In the genomic region with DNA sequence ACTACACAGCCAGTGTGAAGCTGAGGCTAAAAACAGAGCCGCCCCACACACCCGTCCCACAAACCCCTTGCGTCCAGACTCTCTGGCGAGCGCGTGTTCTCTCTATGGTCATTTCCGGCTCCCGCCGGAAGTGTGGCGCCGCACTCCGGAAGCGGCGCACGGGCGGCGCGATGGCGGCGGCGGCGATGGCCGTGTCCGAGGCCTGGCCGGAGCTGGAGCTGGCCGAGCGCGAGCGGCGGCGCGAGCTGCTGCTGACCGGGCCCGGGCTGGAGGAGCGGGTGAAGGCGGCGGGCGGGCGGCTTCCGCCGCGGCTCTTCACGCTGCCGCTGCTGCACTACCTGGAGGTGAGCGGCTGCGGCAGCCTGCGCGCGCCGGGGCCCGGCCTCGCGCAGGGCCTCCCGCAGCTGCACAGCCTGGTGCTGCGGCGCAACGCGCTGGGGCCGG, we compare ENCODE assay signal across 8 mouse cellular contexts. TPM values are rescaled to one million over a fixed set of nuclear protein-coding genes. Genes with fewer than 3 reads are reported as not detected.
DNase-seq lines count a peak whose midpoint lies in the region; ATAC-seq lines count a peak whose summit lies in the region.

A gene (plus strand): TSS at position 86 of the 444 bp plus-strand sequence.

- peaks cover 38% of the 10 kb centered on the region for H3K36me3 ChIP-seq in hindbrain, embryonic 13.5 days
- peaks cover 14% of the 10 kb centered on the region for H3K36me3 ChIP-seq in macrophage (ENCODE audit: inconsistent target)

- peak within 1 kb of the TSS; percentile 71 for H3K27ac ChIP-seq in hindbrain, embryonic 13.5 days
- H3K27ac ChIP-seq in macrophage: peak within 1 kb of the TSS; percentile 32; the same call in 1 of the 2 replicates

- peak within 1 kb of the TSS; percentile 99 for H3K9ac ChIP-seq in hindbrain, embryonic 13.5 days

- peaks cover 31% of the 10 kb centered on the region for H3K4me1 ChIP-seq in hindbrain, embryonic 13.5 days (replicated peaks)

- no peaks in the 10 kb centered on the region for H3K27me3 ChIP-seq in hindbrain, embryonic 13.5 days

- peak; percentile 53 for DNase-seq in WW6 (ENCODE audit: low read depth, low spot score)
- DNase-seq in cerebellum, postnatal 14 days: peak; percentile 87 to 89
- DNase-seq in frontal cortex, postnatal 25 days (ENCODE audit: low spot score in 2 of 2): peak; percentile 63 to 70
- DNase-seq in layer of hippocampus, postnatal 36 days: peak; percentile 83 to 84
- DNase-seq in retina, postnatal 7 days (ENCODE audit: low read depth, low spot score): peak; percentile 83
- DNase-seq in urinary bladder, adult 18-20 months (ENCODE audit: low spot score in 2 of 2): peak; percentile 61 to 77

- ATAC-seq in hindbrain, embryonic 13.5 days (ENCODE audit: low FRiP score): peak; percentile 94

- peak within 1 kb of the TSS; percentile 98 for H3K4me2 ChIP-seq in hindbrain, embryonic 13.5 days

- under 1% methylated on average over 48 of the region's 59 CpGs for WGBS in hindbrain, embryonic 13.5 days
- WGBS in macrophage (ENCODE audit: missing documents): under 1% methylated on average over 58 of the region's 59 CpGs

- H3K9me3 ChIP-seq in hindbrain, embryonic 13.5 days: no peaks in the 10 kb centered on the region

- peaks cover 46% of the 10 kb centered on the region for H3K79me2 ChIP-seq in macrophage (ENCODE audit: inconsistent target)

- peak within 1 kb of the TSS; percentile 100 for H3K4me3 ChIP-seq in hindbrain, embryonic 13.5 days
- H3K4me3 ChIP-seq in macrophage (ENCODE audit: inconsistent target): peak within 1 kb of the TSS; percentile 80

RNA-seq across cellular contexts. Expression of the gene that starts here (rescaled TPM):
- polyA plus RNA-seq in hindbrain, embryonic 13.5 days (2015; fragmentation: Nextera tagmentation; extraction: Ambion mirVana): 20.3 and 24.4 TPM in 2 replicates
- total RNA-seq in layer of hippocampus, postnatal 36 days (2021): 10 to 100 TPM; 64.5 to 70.7 TPM
- total RNA-seq in macrophage (2018; cell fraction: chromatin; rRNA removed): 10 to 100 TPM in 24 of 26 experiments, 1 to 10 TPM in 2; 6.5 to 60.8 (median 25.7) TPM
- 10 to 100 TPM; 21.6 to 32.6 (median 28.4) TPM for total RNA-seq in macrophage (2018; cell fraction: cytosol; rRNA removed)
- total RNA-seq in macrophage (2018; cell fraction: nucleus; rRNA removed): 10 to 100 TPM; 13.4 to 38.9 (median 28.3) TPM
- polyA plus RNA-seq in macrophage (2018): 25.5 to 54.1 TPM (median 32.8 TPM) in 3 replicates

Comparison
In these comparisons a context has a peak if more than half of its experiments do, and no peak if none do; other contexts are left out.
1. Peak in every context shown above with its lines: DNase-seq, ATAC-seq, H3K4me3 ChIP-seq and H3K27ac ChIP-seq.